Mouse (Mus musculus) kidney, adult 2 months (tissue): ENCODE results near the gene Cdr2l. TPM values are rescaled to one million over a fixed set of nuclear protein-coding genes. Genes with fewer than 3 reads are reported as not detected.

ENCODE experiments used
- DNase-seq: peaks from one replicate; pipeline ENCODE4 v3.0.0; 2021
- H3K27ac ChIP-seq: fragments of 200-500 bp; 2 replicates; pipeline ENCODE4 v1.5.1; 2012; ENCODE audit warnings: low read depth, low read length, control low read depth, inconsistent platforms; ENCODE audit not compliant: insufficient read depth
- H3K27me3 ChIP-seq: fragments of 200-500 bp; replicated peaks from 2 replicates; pipeline ENCODE4 v1.6.1; 2012; ENCODE audit warnings: mild to moderate bottlenecking, moderate library complexity, low read length, inconsistent platforms; ENCODE audit not compliant: control insufficient read depth, insufficient read depth
- H3K36me3 ChIP-seq: fragments of 200-500 bp; 2 replicates; pipeline ENCODE4 v1.6.1; 2012; ENCODE audit warnings: mild to moderate bottlenecking, moderate library complexity, low read length, inconsistent platforms; ENCODE audit not compliant: control insufficient read depth, insufficient read depth
- H3K4me1 ChIP-seq: fragments of 200-500 bp; 2 replicates; pipeline ENCODE4 v1.6.1; 2011; ENCODE audit warnings: low read length; ENCODE audit not compliant: control insufficient read depth, insufficient read depth
- H3K4me3 ChIP-seq: fragments of 200-500 bp; 2 replicates; pipeline ENCODE4 v1.5.1; 2011; ENCODE audit warnings: mild to moderate bottlenecking, low read depth, low read length, control low read depth; ENCODE audit not compliant: insufficient read depth
- CTCF ChIP-seq: fragments of 200-500 bp; conservative IDR thresholded peaks from 2 replicates; pipeline ENCODE4 v1.5.1; 2011; ENCODE audit warnings: low read depth, mild to moderate bottlenecking, control low read depth, low read length, moderate library complexity, mixed read lengths; ENCODE audit not compliant: insufficient read depth, insufficient read length
- POLR2A ChIP-seq: fragments of 200-500 bp; IDR thresholded peaks from one replicate; pipeline ENCODE4 v1.6.1; 2011; ENCODE audit warnings: low read depth, low read length, control low read depth
- WGBS: fragments of 180-500 bp; shearing (Covaris S2); methylation state at CpG from one replicate; pipeline ENCODE4 v1.1.7; 2018; 5-methylcytosine and 5-hydroxymethylcytosine counted together
- polyA plus RNA-seq: library from polyadenylated mRNA; depleted of rRNA; stranded (reverse); fragments of >200 nt; gene quantifications from 2 replicates; pipeline ENCODE4 v1.2.3, GENCODE M21; 2012; rRNA removed

Gene Cdr2l
- 5.3 and 5.6 TPM in 2 replicates for polyA plus RNA-seq

DNA sequence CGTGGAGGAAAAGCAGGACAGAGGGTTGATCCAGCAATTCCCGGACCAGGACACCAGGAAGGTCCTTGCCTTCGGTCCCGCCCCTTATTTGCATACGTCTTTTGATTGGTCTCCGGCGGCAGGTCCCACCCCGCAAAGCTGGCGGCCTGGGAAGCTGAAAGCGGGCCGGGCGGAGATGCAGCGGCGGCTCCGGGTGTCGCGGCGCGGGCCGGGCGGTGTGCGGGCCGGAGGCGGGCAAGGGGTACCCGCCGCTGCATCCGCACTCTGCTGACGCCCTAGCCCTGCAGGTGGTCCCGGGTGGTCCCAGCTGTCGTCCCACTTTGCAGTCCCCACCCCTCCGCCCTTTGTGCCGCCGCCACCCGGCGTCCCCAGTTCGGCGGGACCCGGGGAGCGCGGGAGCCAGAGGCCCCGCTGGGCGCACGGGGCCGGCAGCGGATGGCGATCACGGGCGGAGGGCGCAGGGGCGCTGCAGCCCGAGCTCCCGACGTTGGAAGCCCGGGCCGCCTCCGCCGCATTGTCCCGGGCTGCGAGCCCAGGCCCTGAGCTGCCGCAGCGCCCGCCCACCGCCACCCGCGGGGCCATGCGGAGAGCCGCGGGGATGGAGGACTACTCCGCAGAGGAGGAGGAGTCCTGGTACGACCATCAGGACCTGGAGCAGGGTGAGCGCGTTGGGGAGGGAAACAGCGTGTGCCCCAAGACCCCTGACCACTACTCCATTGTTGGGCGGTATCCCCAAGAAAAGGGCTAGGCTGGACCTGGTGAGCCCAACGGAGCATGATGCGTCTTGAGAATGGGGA is at the start of gene Cdr2l:
TSS of gene Cdr2l (plus strand) at position 174 of the 797 bp plus-strand sequence.
- H3K4me3 ChIP-seq = peak within 1 kb of the TSS; percentile 69
- DNase-seq = peak; percentile 97
- no peaks in the 10 kb centered on the region for H3K27me3 ChIP-seq
- TF ChIP-seq POLR2A (no peak), CTCF (no peak)
- WGBS = under 1% methylated on average over 75 of the region's 76 CpGs
- H3K4me1 ChIP-seq = no peaks in the 10 kb centered on the region
- peak within 1 kb of the TSS; percentile 25 for H3K27ac ChIP-seq
- H3K36me3 ChIP-seq = no peaks in the 10 kb centered on the region

- no peak within 1 kb of the TSS for H3K4me3 ChIP-seq
- H3K27me3 ChIP-seq = no peaks in the 10 kb centered on the region
- no peak for TF ChIP-seq CTCF
- no peak for TF ChIP-seq POLR2A
- H3K36me3 ChIP-seq = no peaks in the 10 kb centered on the region
- peaks cover 5% of the 10 kb centered on the region; the same call in 1 of the 2 replicates for H3K4me1 ChIP-seq
- no peak for DNase-seq
- no peak within 1 kb of the TSS for H3K27ac ChIP-seq
- 8% methylated on average over 29 of the region's 29 CpGs for WGBS
Measured at GRCm38 (mm10) chr11:115334531-115334930, 47.2 kb upstream of the Cdr2l start, which contains the start of gene Otop3. Gene Otop3, plus strand, starts transcription at chr11:115334731.

DNA sequence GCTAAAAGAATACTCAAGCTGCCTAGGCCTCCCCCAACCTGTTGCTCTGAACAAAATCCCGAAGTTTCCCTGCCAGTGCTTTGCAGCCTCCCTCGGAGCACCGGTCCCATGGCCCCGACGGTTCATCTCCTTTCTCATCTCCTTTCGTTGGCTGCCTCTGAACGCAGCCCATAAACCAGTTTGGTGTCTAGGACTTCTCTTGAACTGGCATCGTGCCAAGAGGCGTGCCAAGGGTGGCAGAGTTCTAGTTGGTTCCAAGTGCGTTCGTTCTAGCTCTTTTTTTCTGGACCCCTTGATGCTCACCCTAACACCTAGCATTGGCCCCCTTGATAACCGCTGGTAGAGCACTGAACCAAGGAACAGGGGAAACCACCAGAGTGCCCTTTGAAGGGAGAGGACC is 46.5 kb upstream of the Cdr2l start:
- no peak overlapping the region for H3K4me3 ChIP-seq
- no peak for TF ChIP-seq CTCF
- TF ChIP-seq POLR2A = no peak
- H3K4me1 ChIP-seq = peaks cover 5% of the 10 kb centered on the region; the same call in 1 of the 2 replicates
- no peak overlapping the region for H3K27ac ChIP-seq
- peak; percentile 42 for DNase-seq
- 48% methylated on average over 12 of the region's 12 CpGs for WGBS
- H3K36me3 ChIP-seq = no peaks in the 10 kb centered on the region
- H3K27me3 ChIP-seq = no peaks in the 10 kb centered on the region

DNA sequence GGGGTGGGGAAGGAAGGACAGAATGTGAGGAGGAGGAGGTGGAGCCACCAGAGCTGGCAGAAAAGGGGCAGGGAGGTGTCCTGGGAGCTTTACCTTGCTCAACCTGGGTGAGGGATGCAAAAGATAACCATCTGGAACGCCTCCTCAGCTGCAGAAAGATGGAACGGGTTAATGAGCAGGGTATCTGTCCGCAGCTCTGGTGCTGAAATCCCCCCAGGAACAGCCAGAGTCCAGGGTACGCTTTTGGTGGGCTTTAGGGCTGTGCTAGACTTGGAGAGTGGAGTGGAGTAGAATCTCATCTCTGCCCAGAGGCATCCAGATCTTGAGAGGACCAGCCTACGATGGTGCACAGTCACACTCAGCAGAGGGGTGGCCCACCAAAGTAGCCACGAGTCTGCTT is 45.6 kb upstream of the Cdr2l start:
- Histone ChIP-seq H3K27me3 (no peaks in the 10 kb centered on the region), H3K36me3 (no peaks in the 10 kb centered on the region), H3K27ac (no peak overlapping the region), H3K4me1 (peaks cover 5% of the 10 kb centered on the region; the same call in 1 of the 2 replicates), H3K4me3 (no peak overlapping the region)
- DNase-seq = no peak
- TF ChIP-seq POLR2A (no peak), CTCF (no peak)
- 18% methylated on average over 6 of the region's 6 CpGs for WGBS

- Histone ChIP-seq H3K4me1 (peaks cover 5% of the 10 kb centered on the region; the same call in 1 of the 2 replicates), H3K27me3 (no peaks in the 10 kb centered on the region), H3K27ac (no peak overlapping the region), H3K36me3 (no peaks in the 10 kb centered on the region), H3K4me3 (no peak overlapping the region)
- peak; percentile 69 for DNase-seq
- 32% methylated on average over 3 of the region's 3 CpGs for WGBS
- no peak for TF ChIP-seq POLR2A
- no peak for TF ChIP-seq CTCF
Measured at GRCm38 (mm10) chr11:115337350-115337749, 44.4 kb upstream of the Cdr2l start.

GRCm38 (mm10) chr11:115337826-115338225 is 43.9 kb upstream of the Cdr2l start:
- Histone ChIP-seq H3K36me3 (no peaks in the 10 kb centered on the region), H3K27me3 (no peaks in the 10 kb centered on the region), H3K27ac (no peak overlapping the region), H3K4me1 (peaks cover 5% of the 10 kb centered on the region; the same call in 1 of the 2 replicates), H3K4me3 (no peak overlapping the region)
- TF ChIP-seq POLR2A (no peak), CTCF (no peak)
- DNase-seq = peak; percentile 55
- WGBS = 26% methylated on average over 1 of the region's 1 CpGs

DNA sequence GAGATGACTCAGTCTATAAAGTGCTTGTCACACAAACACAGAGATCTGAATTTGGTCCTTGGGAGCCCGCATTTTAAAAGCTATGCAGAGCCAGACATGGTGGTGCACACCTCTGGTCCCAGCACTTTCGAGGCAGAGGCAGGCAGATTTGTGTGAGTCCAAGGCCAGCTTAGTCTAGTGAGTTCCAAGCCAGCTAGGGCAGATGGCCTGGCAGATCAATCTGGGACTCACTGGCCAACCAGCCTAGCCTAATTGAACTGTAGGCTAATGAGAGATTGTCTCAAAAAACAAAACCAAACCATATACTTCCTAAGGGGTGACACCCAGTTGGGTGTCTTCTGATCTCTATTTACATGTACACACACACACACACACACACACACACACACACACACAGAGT is 40.5 kb upstream of the Cdr2l start:
- TF ChIP-seq CTCF = no peak
- TF ChIP-seq POLR2A = no peak
- H3K4me3 ChIP-seq = no peak overlapping the region
- H3K27me3 ChIP-seq = no peaks in the 10 kb centered on the region
- DNase-seq = no peak
- H3K27ac ChIP-seq = no peak overlapping the region
- peaks cover 5% of the 10 kb centered on the region; the same call in 1 of the 2 replicates for H3K4me1 ChIP-seq
- H3K36me3 ChIP-seq = no peaks in the 10 kb centered on the region
- 72% methylated on average over 2 of the region's 2 CpGs for WGBS
